Mouse (Mus musculus): ENCODE measurements at regions not wholly inside any gene's neighbourhood (a gene's known extent, or its start where the extent isn't known, plus 50 kb on each side); places are given as distances from the start of the nearest gene placed in this dataset.

DNA sequence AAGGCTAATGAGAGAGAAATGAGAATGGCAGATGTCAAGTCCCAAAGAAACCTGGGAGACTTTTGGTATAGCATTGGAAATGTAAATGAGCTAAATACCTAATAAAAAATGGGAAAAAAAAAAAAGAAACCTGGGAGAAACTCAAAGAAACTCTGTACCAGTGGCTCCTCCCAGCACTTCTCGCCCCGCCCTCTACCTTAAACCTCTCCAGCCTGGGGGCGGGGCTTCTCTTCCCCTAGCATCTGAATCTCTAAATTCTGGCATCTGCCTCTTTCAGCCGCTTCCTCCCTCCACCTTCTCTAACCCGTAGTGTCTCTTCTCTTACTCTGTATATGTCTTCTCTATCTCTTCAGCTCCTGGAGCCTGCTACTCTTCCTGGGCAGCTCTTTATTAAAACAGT, 53.2 kb downstream of the Gpr6 start:
- no peak for TF ChIP-seq POLR2A (IDR thresholded peaks at IDR 0.05; ENCODE audit: borderline replicate concordance, extremely low read depth, insufficient read depth, insufficient read length, poor library complexity, severe bottlenecking)
- no peak for TF ChIP-seq CTCF (IDR thresholded peaks at IDR 0.05; ENCODE audit: borderline replicate concordance, extremely low read depth, insufficient read depth, insufficient read length)
- no peak for DNase-seq (ENCODE audit: low read depth)

DNA sequence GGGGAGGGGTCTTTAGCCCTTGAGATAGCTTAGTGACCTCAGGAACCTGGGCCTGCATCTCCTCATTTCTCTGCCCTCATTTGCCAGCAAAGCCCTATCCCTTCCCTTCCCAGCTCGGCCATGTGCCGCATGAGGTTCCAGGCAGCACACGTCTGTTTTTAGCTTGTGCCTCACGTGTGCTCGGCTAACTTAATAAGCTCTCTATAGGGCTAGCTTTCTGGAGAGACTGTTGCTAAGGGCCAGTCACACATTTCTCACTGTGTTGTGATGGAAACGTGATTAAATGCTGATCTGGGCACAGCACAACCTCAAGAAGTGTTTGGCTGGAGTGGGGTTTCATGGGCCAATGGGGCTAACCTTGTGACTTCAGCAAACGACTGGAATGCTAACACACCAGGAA, 55.5 kb downstream of the Gpr6 start:
- TF ChIP-seq CTCF (IDR thresholded peaks at IDR 0.05; ENCODE audit: borderline replicate concordance, extremely low read depth, insufficient read depth, insufficient read length) (no peak), POLR2A (IDR thresholded peaks at IDR 0.05; ENCODE audit: borderline replicate concordance, extremely low read depth, insufficient read depth, insufficient read length, poor library complexity, severe bottlenecking) (no peak)
- DNase-seq (ENCODE audit: low read depth) = peak; percentile 25

DNA sequence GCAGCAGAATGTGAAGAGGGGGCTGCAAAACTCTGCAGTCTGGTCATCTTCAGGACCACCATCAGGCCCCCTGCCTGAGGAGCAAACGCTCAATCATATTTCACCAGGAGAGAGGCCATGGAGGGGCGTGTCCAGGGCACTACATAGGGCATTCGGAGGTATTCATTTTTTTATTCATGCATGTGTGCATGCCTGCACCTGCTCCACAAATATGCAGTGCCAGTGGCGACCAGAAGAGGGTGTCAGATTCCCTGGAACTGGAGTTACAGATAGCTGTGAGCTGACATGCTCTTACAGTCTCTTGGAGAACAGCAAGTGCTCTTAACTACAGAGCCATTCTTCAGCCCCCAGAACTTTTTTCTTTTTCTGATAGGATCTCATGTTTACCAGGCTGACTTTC, 56.4 kb downstream of the Gpr6 start:
- TF ChIP-seq POLR2A (IDR thresholded peaks at IDR 0.05; ENCODE audit: borderline replicate concordance, extremely low read depth, insufficient read depth, insufficient read length, poor library complexity, severe bottlenecking) = no peak
- peak; percentile 71 for TF ChIP-seq CTCF (IDR thresholded peaks at IDR 0.05; ENCODE audit: borderline replicate concordance, extremely low read depth, insufficient read depth, insufficient read length)
- peak; percentile 77 for DNase-seq (ENCODE audit: low read depth)

DNA sequence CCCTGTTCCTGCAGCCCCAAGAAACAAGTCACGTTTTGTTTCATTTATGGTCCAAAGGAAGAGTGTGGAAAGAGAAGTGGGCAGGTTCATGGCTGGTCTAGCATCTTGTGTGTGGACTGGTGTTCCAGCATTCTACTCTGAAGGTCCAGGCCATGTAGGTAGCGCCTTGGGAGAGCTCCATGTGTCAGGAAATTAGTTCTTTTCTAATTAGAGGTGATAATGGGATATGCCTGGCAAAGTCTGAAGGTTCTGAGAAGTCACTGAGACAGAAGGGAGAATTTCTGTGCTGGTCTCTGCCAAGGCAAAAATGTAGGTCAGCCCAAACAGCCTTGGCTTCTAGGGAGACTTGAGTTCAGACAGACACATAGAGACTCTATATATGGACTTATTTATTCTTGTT, 61.5 kb downstream of the Gpr6 start:
- TF ChIP-seq POLR2A (IDR thresholded peaks at IDR 0.05; ENCODE audit: borderline replicate concordance, extremely low read depth, insufficient read depth, insufficient read length, poor library complexity, severe bottlenecking) = no peak
- TF ChIP-seq CTCF (IDR thresholded peaks at IDR 0.05; ENCODE audit: borderline replicate concordance, extremely low read depth, insufficient read depth, insufficient read length) = no peak
- DNase-seq (ENCODE audit: low read depth) = no peak

DNA sequence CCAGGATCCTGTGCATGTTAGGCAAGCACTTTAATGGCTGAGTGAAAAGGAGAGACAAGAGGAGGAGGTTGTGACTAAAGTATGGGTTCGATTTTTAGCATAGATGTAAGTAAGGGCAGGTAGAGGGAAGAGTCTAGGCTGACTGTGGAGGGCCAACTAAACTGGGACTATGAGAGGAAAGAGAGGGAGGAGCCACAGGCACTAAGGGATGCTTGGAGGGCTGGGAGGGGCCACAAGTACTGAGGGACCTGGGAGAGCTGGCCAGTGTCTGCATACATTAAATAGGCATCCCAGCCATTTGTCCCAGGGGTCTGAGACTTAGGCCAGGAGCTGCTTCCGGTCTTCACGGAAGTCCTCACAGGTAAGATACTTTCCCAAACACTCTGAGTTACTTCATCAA, 64.2 kb downstream of the Gpr6 start:
- DNase-seq (ENCODE audit: low read depth) = no peak
- no peak for TF ChIP-seq CTCF (IDR thresholded peaks at IDR 0.05; ENCODE audit: borderline replicate concordance, extremely low read depth, insufficient read depth, insufficient read length)
- no peak for TF ChIP-seq POLR2A (IDR thresholded peaks at IDR 0.05; ENCODE audit: borderline replicate concordance, extremely low read depth, insufficient read depth, insufficient read length, poor library complexity, severe bottlenecking)

GRCm38 (mm10) chr10:41006634-41007033, 65.5 kb downstream of the Gpr6 start:
- TF ChIP-seq CTCF (IDR thresholded peaks at IDR 0.05; ENCODE audit: borderline replicate concordance, extremely low read depth, insufficient read depth, insufficient read length) (no peak), POLR2A (IDR thresholded peaks at IDR 0.05; ENCODE audit: borderline replicate concordance, extremely low read depth, insufficient read depth, insufficient read length, poor library complexity, severe bottlenecking) (no peak)
- no peak for DNase-seq (ENCODE audit: low read depth)

DNA sequence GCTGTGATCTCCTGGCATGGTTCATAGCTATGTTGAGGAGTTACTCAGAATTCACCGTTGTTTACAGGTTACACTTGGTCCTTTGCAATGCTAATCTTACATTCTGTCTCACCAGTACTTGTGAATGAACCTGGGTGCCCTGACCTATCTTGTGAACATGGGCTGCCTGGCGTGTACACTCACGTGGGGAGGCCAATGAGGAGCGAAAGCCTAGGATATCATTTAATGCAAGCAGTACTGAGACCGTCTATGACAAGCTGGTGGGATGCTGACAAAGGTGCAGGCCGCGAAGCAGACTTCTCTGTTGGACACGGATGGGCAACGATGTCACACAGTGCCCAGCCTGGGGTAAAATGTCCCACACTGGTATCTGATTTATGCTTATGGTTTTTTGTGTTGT, 66.3 kb downstream of the Gpr6 start:
- no peak for DNase-seq (ENCODE audit: low read depth)
- no peak for TF ChIP-seq POLR2A (IDR thresholded peaks at IDR 0.05; ENCODE audit: borderline replicate concordance, extremely low read depth, insufficient read depth, insufficient read length, poor library complexity, severe bottlenecking)
- TF ChIP-seq CTCF (IDR thresholded peaks at IDR 0.05; ENCODE audit: borderline replicate concordance, extremely low read depth, insufficient read depth, insufficient read length) = no peak

GRCm38 (mm10) chr10:41004753-41005152, 67.3 kb downstream of the Gpr6 start:
- no peak for DNase-seq (ENCODE audit: low read depth)
- TF ChIP-seq POLR2A (IDR thresholded peaks at IDR 0.05; ENCODE audit: borderline replicate concordance, extremely low read depth, insufficient read depth, insufficient read length, poor library complexity, severe bottlenecking) (no peak), CTCF (IDR thresholded peaks at IDR 0.05; ENCODE audit: borderline replicate concordance, extremely low read depth, insufficient read depth, insufficient read length) (no peak)

GRCm38 (mm10) chr10:41004044-41004689, 67.9 kb downstream of the Gpr6 start:
- peak; percentile 96 for DNase-seq (ENCODE audit: low read depth)
- TF ChIP-seq CTCF (IDR thresholded peaks at IDR 0.05; ENCODE audit: borderline replicate concordance, extremely low read depth, insufficient read depth, insufficient read length) = peak; percentile 81; the same call in 1 of the 2 replicates
- no peak for TF ChIP-seq POLR2A (IDR thresholded peaks at IDR 0.05; ENCODE audit: borderline replicate concordance, extremely low read depth, insufficient read depth, insufficient read length, poor library complexity, severe bottlenecking)

DNA sequence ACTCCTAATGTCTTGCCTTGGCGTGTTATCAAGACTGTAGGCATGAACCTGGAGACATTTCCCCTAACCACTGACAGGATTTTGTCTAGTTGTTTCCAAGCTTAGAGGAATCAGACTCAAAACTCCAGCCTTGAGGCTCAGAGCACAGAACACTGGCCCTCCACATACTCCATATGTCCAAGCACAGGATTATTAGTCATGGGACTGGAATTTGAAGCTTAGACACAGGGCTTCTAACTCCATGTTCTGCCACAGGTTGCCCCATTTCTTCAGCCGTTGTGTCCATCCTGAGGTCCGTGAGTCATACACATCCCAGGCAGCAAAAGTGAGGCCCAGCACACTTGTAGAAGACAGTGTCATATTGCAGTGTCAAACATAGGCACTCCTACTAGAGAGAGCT, 68.9 kb downstream of the Gpr6 start:
- no peak for DNase-seq (ENCODE audit: low read depth)

GRCm38 (mm10) chr10:41000965-41001364, 71.1 kb downstream of the Gpr6 start:
- no peak for TF ChIP-seq POLR2A (IDR thresholded peaks at IDR 0.05; ENCODE audit: borderline replicate concordance, extremely low read depth, insufficient read depth, insufficient read length, poor library complexity, severe bottlenecking)
- TF ChIP-seq CTCF (IDR thresholded peaks at IDR 0.05; ENCODE audit: borderline replicate concordance, extremely low read depth, insufficient read depth, insufficient read length) = no peak
- no peak for DNase-seq (ENCODE audit: low read depth)

More for the DNA sequence above, 68.9 kb downstream of the Gpr6 start:
- TF ChIP-seq CTCF (IDR thresholded peaks at IDR 0.05; ENCODE audit: borderline replicate concordance, extremely low read depth, insufficient read depth, insufficient read length) (no peak), POLR2A (IDR thresholded peaks at IDR 0.05; ENCODE audit: borderline replicate concordance, extremely low read depth, insufficient read depth, insufficient read length, poor library complexity, severe bottlenecking) (no peak)

GRCm38 (mm10) chr10:40999486-40999885, 72.6 kb downstream of the Gpr6 start:
- TF ChIP-seq POLR2A (IDR thresholded peaks at IDR 0.05; ENCODE audit: borderline replicate concordance, extremely low read depth, insufficient read depth, insufficient read length, poor library complexity, severe bottlenecking) = no peak
- TF ChIP-seq CTCF (IDR thresholded peaks at IDR 0.05; ENCODE audit: borderline replicate concordance, extremely low read depth, insufficient read depth, insufficient read length) = no peak
- DNase-seq (ENCODE audit: low read depth) = no peak

All from brain, embryonic 14.5 days (tissue).